46 mouse cellular contexts compared by ENCODE assay signal in the genomic region with DNA sequence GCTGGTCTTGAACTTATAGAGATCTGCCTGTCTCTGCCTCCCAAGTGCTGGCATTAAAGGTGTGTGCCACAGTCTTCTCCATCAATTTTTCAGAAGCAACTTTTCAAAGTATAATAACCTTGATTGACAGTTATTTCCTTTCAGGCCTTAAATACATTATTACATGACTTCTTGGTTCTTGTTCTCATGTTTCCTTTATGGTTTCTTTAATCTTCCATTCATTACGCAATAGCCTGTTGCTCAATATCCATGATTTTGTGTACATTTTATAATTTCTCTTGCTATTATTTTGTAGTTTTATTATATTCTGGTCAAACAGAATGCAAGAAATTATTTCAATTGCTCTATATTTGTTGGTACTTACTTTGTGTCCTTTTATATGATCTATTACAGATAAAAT. TPM values are rescaled to one million over a fixed set of nuclear protein-coding genes. Genes with fewer than 3 reads are reported as not detected.
"Had no signal": no experiment of that assay in that cellular context is flagged by ENCODE, and none has a peak within 500 bp of the region (broad histone marks: within the 10 kb centered on the region; RNA-seq: fewer than 3 reads in every experiment).

No protein-coding gene starts in this region.

- DNase-seq: left cerebral cortex, postnatal 4 days; liver; liver, embryonic 13.5 days; liver, postnatal 0 days; lung, adult 18-20 months; lung, adult 2 months; lung, embryonic 14.5 days; lung, postnatal 10 days; lung, postnatal 14 days; lung, postnatal 36 days; lung, postnatal 4 days; midbrain, embryonic 14.5 days had no signal

- H3K27me3 ChIP-seq: limb, embryonic 12.5 days; limb, embryonic 13.5 days; limb, embryonic 15.5 days; liver, embryonic 12.5 days; liver, embryonic 13.5 days; liver, embryonic 15.5 days; lung, embryonic 15.5 days; megakaryocyte, embryonic 14.5 days; midbrain, embryonic 12.5 days; midbrain, embryonic 13.5 days; midbrain, embryonic 15.5 days; neural tube, embryonic 12.5 days had no signal

- H3K27ac ChIP-seq: limb, embryonic 10.5 days; limb, embryonic 12.5 days; limb, embryonic 13.5 days; limb, embryonic 15.5 days; liver, embryonic 12.5 days; liver, embryonic 13.5 days; liver, embryonic 14.5 days; liver, embryonic 15.5 days; lung, embryonic 15.5 days; macrophage; midbrain, embryonic 10.5 days; midbrain, embryonic 12.5 days; midbrain, embryonic 13.5 days; midbrain, embryonic 15.5 days; neural tube, embryonic 12.5 days had no signal

- H3K9me3 ChIP-seq: limb, embryonic 10.5 days; limb, embryonic 12.5 days; limb, embryonic 13.5 days; limb, embryonic 15.5 days; liver, embryonic 12.5 days; liver, embryonic 13.5 days; liver, embryonic 15.5 days; lung, embryonic 15.5 days; megakaryocyte, embryonic 14.5 days; midbrain, embryonic 10.5 days; midbrain, embryonic 12.5 days; midbrain, embryonic 13.5 days; midbrain, embryonic 15.5 days; neural tube, embryonic 12.5 days had no signal

- H3K4me1 ChIP-seq: limb, embryonic 10.5 days; limb, embryonic 12.5 days; limb, embryonic 13.5 days; limb, embryonic 15.5 days; liver, embryonic 12.5 days; liver, embryonic 13.5 days; liver, embryonic 15.5 days; lung, embryonic 15.5 days; midbrain, embryonic 10.5 days; midbrain, embryonic 12.5 days; midbrain, embryonic 13.5 days; midbrain, embryonic 15.5 days; neural tube, embryonic 12.5 days had no signal

- H3K9ac ChIP-seq: limb, embryonic 12.5 days; limb, embryonic 13.5 days; limb, embryonic 15.5 days; liver, embryonic 12.5 days; liver, embryonic 13.5 days; liver, embryonic 14.5 days; liver, embryonic 15.5 days; liver, postnatal 0 days; lung, embryonic 14.5 days; lung, embryonic 15.5 days; midbrain, embryonic 12.5 days; midbrain, embryonic 13.5 days; midbrain, embryonic 15.5 days; neural tube, embryonic 12.5 days had no signal

- H3K36me3 ChIP-seq: limb, embryonic 10.5 days; limb, embryonic 12.5 days; limb, embryonic 13.5 days; limb, embryonic 15.5 days; liver, embryonic 12.5 days; liver, embryonic 13.5 days; liver, embryonic 15.5 days; lung, embryonic 15.5 days; midbrain, embryonic 10.5 days; midbrain, embryonic 12.5 days; midbrain, embryonic 13.5 days; midbrain, embryonic 15.5 days; neural tube, embryonic 12.5 days had no signal

- H3K4me2 ChIP-seq: limb, embryonic 12.5 days; limb, embryonic 13.5 days; limb, embryonic 15.5 days; liver, embryonic 11.5 days; liver, embryonic 12.5 days; liver, embryonic 13.5 days; liver, embryonic 15.5 days; lung, embryonic 14.5 days; lung, embryonic 15.5 days; midbrain, embryonic 11.5 days; midbrain, embryonic 12.5 days; midbrain, embryonic 13.5 days; midbrain, embryonic 15.5 days; neural tube, embryonic 12.5 days had no signal

- ATAC-seq: liver, embryonic 12.5 days; liver, postnatal 0 days; midbrain, embryonic 13.5 days; midbrain, embryonic 15.5 days; midbrain, embryonic 16.5 days had no signal

- H3K4me3 ChIP-seq: limb, embryonic 10.5 days; limb, embryonic 12.5 days; limb, embryonic 13.5 days; limb, embryonic 15.5 days; liver, embryonic 12.5 days; liver, embryonic 13.5 days; liver, embryonic 15.5 days; lung, embryonic 15.5 days; megakaryocyte, embryonic 14.5 days; midbrain, embryonic 10.5 days; midbrain, embryonic 12.5 days; midbrain, embryonic 13.5 days; midbrain, embryonic 15.5 days; myocyte; neural tube, embryonic 12.5 days had no signal

RNA-seq across cellular contexts. Expression of gene Vmn1r39, which starts 55.9 kb away (rescaled TPM):
- total RNA-seq: left cerebral cortex, adult 8-10 months; left cerebral cortex, postnatal 10 days; left cerebral cortex, postnatal 14 days; left cerebral cortex, postnatal 25 days; left cerebral cortex, postnatal 36 days; left cerebral cortex, postnatal 4 days; liver, adult 2 months; megakaryocyte, adult 5-6 weeks; megakaryocyte-erythroid progenitor cell, adult 5-6 weeks; midbrain, postnatal 0 days; monocyte, adult 5-6 weeks had no signal
- polyA plus RNA-seq: limb, embryonic 10.5 days; limb, embryonic 11.5 days; limb, embryonic 12.5 days; limb, embryonic 13.5 days; limb, embryonic 14.5 days; limb, embryonic 15.5 days; liver, adult 2 months; liver, embryonic 11.5 days; liver, embryonic 12.5 days; liver, embryonic 13.5 days; liver, embryonic 14.5 days; liver, embryonic 15.5 days; liver, embryonic 16.5 days; liver, postnatal 0 days; lung, adult 2 months; lung, embryonic 14.5 days; lung, embryonic 15.5 days; lung, embryonic 16.5 days; macrophage; midbrain, embryonic 10.5 days; midbrain, embryonic 11.5 days; midbrain, embryonic 12.5 days; midbrain, embryonic 13.5 days; midbrain, embryonic 14.5 days; midbrain, embryonic 15.5 days; midbrain, embryonic 16.5 days; midbrain, postnatal 0 days; myocyte; neural tube, embryonic 11.5 days; neural tube, embryonic 12.5 days had no signal
